Mouse (Mus musculus): ENCODE measurements around the gene Kcnmb3.

DNA sequence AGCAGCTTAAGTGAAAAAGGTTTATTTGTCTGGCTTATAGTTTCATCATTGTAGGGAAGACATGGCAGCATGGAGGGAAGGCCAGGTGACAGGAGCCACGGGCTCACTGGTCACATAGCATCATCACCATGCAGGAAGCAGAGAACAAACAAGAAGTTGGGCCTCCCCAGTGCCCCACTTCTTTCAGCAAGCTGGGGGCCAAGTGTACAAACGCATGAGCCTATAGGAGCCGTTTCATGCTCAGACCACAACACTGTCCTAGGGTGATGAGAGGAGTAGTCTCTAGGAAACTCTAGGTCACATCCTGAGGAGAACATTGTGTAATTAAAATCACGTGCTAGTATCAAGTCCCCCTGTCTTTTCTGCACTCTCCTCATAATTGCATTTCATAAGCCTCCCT is 64.3 kb downstream of the Kcnmb3 start:
- no peak for TF ChIP-seq CTCF (IDR thresholded peaks at IDR 0.05; ENCODE audit: low read depth)
- no peak for TF ChIP-seq EP300 (IDR thresholded peaks at IDR 0.05; ENCODE audit: low read depth)

Data from liver, embryonic 14.5 days (tissue).